Mouse (Mus musculus) bone marrow macrophage, adult 2 months (primary cell): ENCODE measurements around the gene Tmem87b. TPM values are rescaled to one million over a fixed set of nuclear protein-coding genes. Genes with fewer than 3 reads are reported as not detected.

Source experiments
- H3K27ac ChIP-seq: 2 replicates; pipeline ENCODE4 v1.5.1; 2012; ENCODE audit warnings: low read depth, low read length; ENCODE audit not compliant: insufficient read depth
- H3K4me1 ChIP-seq: 2 replicates; pipeline ENCODE4 v1.6.1; 2012; ENCODE audit warnings: low read length; ENCODE audit not compliant: control insufficient read depth, insufficient read depth
- H3K4me3 ChIP-seq: 2 replicates; pipeline ENCODE4 v1.5.1; 2012; ENCODE audit warnings: mild to moderate bottlenecking, low read length, moderate library complexity; ENCODE audit not compliant: insufficient read depth
- CTCF ChIP-seq: IDR thresholded peaks from 2 replicates; pipeline ENCODE4 v1.5.1; 2012; ENCODE audit warnings: low read depth, mild to moderate bottlenecking, low read length, moderate library complexity
- POLR2A ChIP-seq: IDR thresholded peaks from 2 replicates; pipeline ENCODE4 v1.6.1; 2012; ENCODE audit warnings: mild to moderate bottlenecking, low read depth, low read length, borderline replicate concordance
- polyA plus RNA-seq: library from polyadenylated mRNA; stranded (reverse); fragments of >200 nt; gene quantifications from 2 replicates; pipeline ENCODE4 v1.2.4, GENCODE M21; 2012; ENCODE audit not compliant: missing spikeins, insufficient read depth, insufficient read length

Gene Tmem87b
- polyA plus RNA-seq, 1 experiment: 61.0 TPM

DNA sequence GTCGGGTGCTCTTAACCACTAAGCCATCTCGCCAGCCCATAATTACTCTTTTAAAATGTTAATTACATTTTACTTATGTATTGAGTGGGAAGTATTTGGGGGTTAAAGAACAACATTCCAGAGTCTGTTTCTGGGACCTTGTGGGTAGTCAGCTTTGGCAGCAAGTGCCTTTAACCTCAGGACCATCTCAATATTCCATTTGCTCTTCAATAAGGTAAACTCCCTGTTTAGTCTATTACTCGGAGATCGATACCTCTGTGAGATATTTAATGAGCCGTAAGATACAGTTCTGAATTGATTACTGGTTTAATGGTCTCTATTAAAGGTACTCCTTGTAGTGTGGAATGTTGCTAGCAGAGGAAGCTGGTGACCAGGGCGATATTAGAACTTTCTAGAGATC, 1.0 kb upstream of the Tmem87b start:
- peak overlapping the region; percentile 45; the same call in 1 of the 2 replicates for H3K27ac ChIP-seq
- peaks cover 17% of the 10 kb centered on the region for H3K4me1 ChIP-seq
- H3K4me3 ChIP-seq: no peak overlapping the region
- no peak for TF ChIP-seq CTCF
- TF ChIP-seq POLR2A: no peak

GRCm38 (mm10) chr2:128817387-128817785, 532 bp upstream of the Tmem87b start:
- peaks cover 19% of the 10 kb centered on the region for H3K4me1 ChIP-seq
- TF ChIP-seq CTCF: no peak
- 0 out of 2 replicates have a peak, but pooled peaks have one; percentile 52 for TF ChIP-seq POLR2A
- H3K27ac ChIP-seq: peak overlapping the region; percentile 97
- H3K4me3 ChIP-seq: peak overlapping the region; percentile 69

DNA sequence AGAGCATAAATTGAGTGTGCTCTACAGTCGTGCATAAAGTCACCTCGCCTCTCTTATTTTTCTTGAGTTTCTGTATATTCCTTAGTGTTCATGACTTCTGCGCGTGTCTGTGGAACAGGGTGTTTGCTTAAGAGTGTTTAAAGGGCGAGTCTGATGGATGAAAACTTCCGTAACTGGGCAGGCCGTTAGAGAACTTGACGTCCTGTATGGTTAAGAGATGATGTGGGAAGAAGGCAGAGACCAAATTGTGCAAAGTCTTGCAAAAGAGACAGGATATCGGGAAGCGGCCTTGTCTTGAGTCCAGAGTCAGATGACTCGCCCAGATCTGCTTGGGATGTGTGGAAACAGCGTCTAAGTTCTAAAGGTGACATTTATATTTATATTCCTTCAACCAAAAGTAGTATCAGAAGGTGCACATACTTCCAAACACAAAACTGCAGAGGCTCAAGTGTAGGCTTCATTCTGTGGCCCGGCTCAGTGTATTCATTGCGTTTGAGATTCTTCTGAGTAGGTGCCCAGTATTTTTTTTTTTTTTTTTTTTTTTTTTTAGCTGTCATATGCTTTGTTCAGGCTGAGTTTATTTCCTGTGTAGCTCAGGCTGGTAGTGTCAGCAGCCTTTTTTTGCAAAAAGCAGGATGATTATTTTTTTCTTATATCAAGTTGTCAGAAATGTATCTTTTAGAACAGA, 1.2 kb downstream of the Tmem87b start:
- H3K27ac ChIP-seq: peak overlapping the region; percentile 98
- TF ChIP-seq POLR2A (no peak), CTCF (no peak)
- H3K4me1 ChIP-seq: peaks cover 17% of the 10 kb centered on the region
- peak overlapping the region; percentile 91 for H3K4me3 ChIP-seq

GRCm38 (mm10) chr2:128820631-128821030, 2.7 kb downstream of the Tmem87b start:
- Histone ChIP-seq H3K4me1 (peaks cover 17% of the 10 kb centered on the region), H3K27ac (peak overlapping the region; percentile 73), H3K4me3 (peak overlapping the region; percentile 36; the same call in 1 of the 2 replicates)
- TF ChIP-seq CTCF (no peak), POLR2A (no peak)

DNA sequence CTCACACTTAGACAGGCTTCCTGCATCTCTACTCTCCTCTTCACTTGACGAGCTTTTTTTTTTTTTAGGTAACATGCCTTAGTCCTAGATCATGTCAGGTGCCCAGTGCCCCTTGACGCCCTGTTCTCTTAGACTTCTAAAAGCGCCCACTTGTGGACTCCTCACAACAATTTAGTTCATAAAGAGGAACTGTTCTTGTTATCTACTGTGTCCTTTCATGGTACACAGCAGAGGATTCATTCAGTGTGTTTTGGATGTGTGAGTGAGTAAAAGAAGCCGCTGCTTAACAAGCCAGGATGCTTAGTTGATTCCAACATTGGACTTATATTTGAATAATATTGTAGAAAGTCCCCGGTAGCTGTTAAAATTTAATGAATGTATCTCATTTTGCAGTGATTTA, 6.0 kb downstream of the Tmem87b start:
- Histone ChIP-seq H3K27ac (no peak overlapping the region), H3K4me3 (no peak overlapping the region), H3K4me1 (peaks cover 21% of the 10 kb centered on the region)
- TF ChIP-seq CTCF: no peak
- no peak for TF ChIP-seq POLR2A

DNA sequence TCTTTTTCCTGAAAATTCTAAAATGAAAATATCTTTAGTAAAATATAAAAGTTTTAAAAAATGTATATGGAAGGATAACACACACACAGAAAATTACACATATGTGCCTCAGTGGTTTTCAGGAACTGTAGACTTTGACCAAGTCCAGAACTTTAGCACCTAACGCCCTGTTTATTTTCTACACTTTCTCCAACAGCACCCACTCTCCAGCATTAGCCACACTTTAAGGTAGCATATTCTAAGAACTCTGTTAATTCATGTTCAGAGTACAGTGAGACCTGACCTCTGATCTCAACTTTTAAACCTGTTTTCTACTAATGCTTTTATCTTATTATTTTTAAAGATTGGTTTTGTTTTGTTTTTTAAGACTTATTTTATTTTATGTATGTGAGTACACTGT, 9.9 kb downstream of the Tmem87b start:
- Histone ChIP-seq H3K4me1 (peaks cover 15% of the 10 kb centered on the region), H3K27ac (no peak overlapping the region), H3K4me3 (no peak overlapping the region)
- no peak for TF ChIP-seq CTCF
- no peak for TF ChIP-seq POLR2A

DNA sequence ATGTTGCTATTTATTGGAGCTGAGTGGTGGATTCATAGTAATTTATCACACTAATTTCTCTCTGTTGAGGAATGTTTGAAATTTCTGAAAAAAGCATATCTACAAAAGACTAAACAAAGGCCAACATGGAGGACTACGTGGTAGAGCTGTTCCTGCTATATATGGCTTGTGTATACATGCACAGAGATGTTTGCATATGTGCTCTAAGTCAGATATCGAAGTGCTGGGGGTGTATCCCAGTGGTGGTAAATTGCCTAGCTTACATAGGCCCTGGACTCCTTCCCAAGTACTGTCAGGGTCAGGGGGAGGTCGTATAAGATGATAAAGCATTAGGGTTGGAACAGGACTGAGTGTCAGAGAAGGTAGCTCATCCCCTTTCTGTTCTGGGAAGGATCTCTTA, 14.7 kb downstream of the Tmem87b start:
- peak overlapping the region; percentile 37 for H3K27ac ChIP-seq
- H3K4me1 ChIP-seq: peaks cover 22% of the 10 kb centered on the region
- TF ChIP-seq CTCF: no peak
- no peak overlapping the region for H3K4me3 ChIP-seq

GRCm38 (mm10) chr2:128833035-128833434, 15.1 kb downstream of the Tmem87b start:
- H3K27ac ChIP-seq: peak overlapping the region; percentile 56
- peaks cover 22% of the 10 kb centered on the region for H3K4me1 ChIP-seq
- TF ChIP-seq CTCF: no peak
- TF ChIP-seq POLR2A: no peak
- H3K4me3 ChIP-seq: no peak overlapping the region

DNA sequence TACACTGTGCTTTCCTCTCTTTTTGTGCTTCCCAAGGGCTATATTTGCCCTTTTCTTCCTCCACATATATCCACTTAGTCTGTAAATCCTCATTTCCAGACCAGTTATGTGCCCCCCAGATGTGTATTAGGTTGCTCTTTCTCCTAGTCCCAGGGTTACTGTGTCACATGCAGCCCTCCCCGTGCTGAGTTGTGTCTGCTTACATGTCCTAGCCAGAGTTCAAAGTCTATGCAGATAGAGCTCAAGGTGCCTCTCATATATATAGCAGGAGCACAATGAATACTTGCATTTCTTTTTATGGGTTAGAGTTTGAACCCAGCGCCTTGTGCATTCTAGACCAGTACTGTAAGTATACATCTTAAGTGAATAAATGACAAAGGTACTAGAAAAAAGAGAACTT, 15.5 kb downstream of the Tmem87b start:
- peak overlapping the region; percentile 56 for H3K27ac ChIP-seq
- H3K4me3 ChIP-seq: no peak overlapping the region
- H3K4me1 ChIP-seq: peaks cover 22% of the 10 kb centered on the region
- TF ChIP-seq CTCF: no peak
- TF ChIP-seq POLR2A: no peak

- no peak for TF ChIP-seq POLR2A
- TF ChIP-seq CTCF: no peak
- no peak overlapping the region for H3K4me3 ChIP-seq
- no peak overlapping the region for H3K27ac ChIP-seq
- peaks cover 9% of the 10 kb centered on the region for H3K4me1 ChIP-seq
Observed at GRCm38 (mm10) chr2:128837531-128837930, 19.6 kb downstream of the Tmem87b start.
